Mouse (Mus musculus) myocyte (in vitro differentiated cells): ENCODE results near the gene Dusp5.

ENCODE experiments used
- CEBPB ChIP-seq: IDR thresholded peaks from 2 replicates; pipeline ENCODE4 v1.6.1; 2011; ENCODE audit warnings: mild to moderate bottlenecking, moderate library complexity; ENCODE audit not compliant: poor library complexity, insufficient read depth, severe bottlenecking
- E2F4 ChIP-seq: IDR thresholded peaks from one replicate; pipeline ENCODE4 v1.6.1; 2011; ENCODE audit warnings: mild to moderate bottlenecking, control low read depth, moderate library complexity; ENCODE audit not compliant: insufficient read depth
- MAX ChIP-seq: IDR thresholded peaks from one replicate; pipeline ENCODE4 v1.6.1; 2011; ENCODE audit warnings: low read depth, mild to moderate bottlenecking, control low read depth
- MYOD1 ChIP-seq, 3 experiments: IDR thresholded peaks; one replicate each; pipeline ENCODE4 v1.6.1; 2011; ENCODE audit warnings: control low read depth in 2 of 3, low read depth in 2 of 3, mild to moderate bottlenecking in 2 of 3, moderate library complexity in 1 of 3; ENCODE audit not compliant: insufficient read length in 2 of 3, control insufficient read depth in 1 of 3
- MYOG ChIP-seq, 3 experiments: IDR thresholded peaks; one replicate each; pipeline ENCODE4 v1.6.1; 2011; ENCODE audit warnings: control low read depth in 2 of 3, low read depth in 2 of 3, mild to moderate bottlenecking in 2 of 3; ENCODE audit not compliant: insufficient read length in 2 of 3, control insufficient read depth in 1 of 3, insufficient read depth in 1 of 3
- POLR2A ChIP-seq: IDR thresholded peaks from one replicate; pipeline ENCODE4 v1.6.1; 2011; ENCODE audit warnings: low read depth, mild to moderate bottlenecking, control low read depth, moderate library complexity; ENCODE audit not compliant: insufficient read length
- POLR2AphosphoS2 ChIP-seq: IDR thresholded peaks from one replicate; pipeline ENCODE4 v1.6.1; 2011; ENCODE audit warnings: low read depth, control low read depth; ENCODE audit not compliant: insufficient read length
- TCF12 ChIP-seq: IDR thresholded peaks from one replicate; pipeline ENCODE4 v1.6.1; 2011; ENCODE audit warnings: mild to moderate bottlenecking, control low read depth; ENCODE audit not compliant: poor library complexity, insufficient read depth, severe bottlenecking
- USF1 ChIP-seq: IDR thresholded peaks from one replicate; pipeline ENCODE4 v1.6.1; 2011; ENCODE audit warnings: low read depth, mild to moderate bottlenecking, control low read depth, moderate library complexity

- TF ChIP-seq MYOG (IDR thresholded peaks at IDR 0.05; ENCODE audit: control insufficient read depth in 1 of 3, insufficient read depth in 1 of 3, insufficient read length in 2 of 3, low read depth in 2 of 3), result no peak
- no peak for TF ChIP-seq POLR2AphosphoS2
- TF ChIP-seq TCF12, result no peak
- TF ChIP-seq POLR2A, result no peak
- no peak for TF ChIP-seq MYOD1 (IDR thresholded peaks at IDR 0.05; ENCODE audit: control insufficient read depth in 1 of 3, insufficient read length in 2 of 3, low read depth in 2 of 3)
- no peak for TF ChIP-seq E2F4
- TF ChIP-seq CEBPB, result no peak
- TF ChIP-seq USF1, result no peak
- TF ChIP-seq MAX, result no peak
Observed at GRCm38 (mm10) chr19:53533236-53533635, 4.3 kb downstream of the Dusp5 start.
